Mouse (Mus musculus) gastrocnemius, postnatal 10 days (tissue): Measurements from ENCODE around the gene Ptrh2. TPM values are rescaled to one million over a fixed set of nuclear protein-coding genes. Genes with fewer than 3 reads are reported as not detected.

Source experiments
- DNase-seq: peaks from one replicate; pipeline ENCODE4 v3.0.0; 2021; ENCODE audit warnings: mixed read lengths
- long read RNA-seq, 2 experiments: library from polyadenylated mRNA; stranded (forward); transcript quantifications; one replicate each; pipeline ENCODE4 v2.0.0; 2021
- total RNA-seq, 2 experiments: library from RNA; stranded (reverse); gene quantifications; 2 replicates each; pipeline ENCODE4 v1.2.3; 2021

Gene Ptrh2
- total RNA-seq, result 1 to 10 TPM; 8.1 to 8.5 TPM
- long read RNA-seq, experiment 1, transcript Ptrh2-202 (2 exons, 3,038 nt), result major isoform, 21 of 25 reads
- long read RNA-seq, experiment 1, partial matches to known transcripts, result 2 of 25 reads
- long read RNA-seq, experiment 1, other reads (novel, unspliced or antisense), result 2 of 25 reads
- long read RNA-seq, experiment 2, transcript Ptrh2-202 (2 exons, 3,038 nt), result major isoform, 13 of 15 reads
- long read RNA-seq, experiment 2, partial matches to known transcripts, result 0 of 15 reads
- long read RNA-seq, experiment 2, other reads (novel, unspliced or antisense), result 2 of 15 reads

DNA sequence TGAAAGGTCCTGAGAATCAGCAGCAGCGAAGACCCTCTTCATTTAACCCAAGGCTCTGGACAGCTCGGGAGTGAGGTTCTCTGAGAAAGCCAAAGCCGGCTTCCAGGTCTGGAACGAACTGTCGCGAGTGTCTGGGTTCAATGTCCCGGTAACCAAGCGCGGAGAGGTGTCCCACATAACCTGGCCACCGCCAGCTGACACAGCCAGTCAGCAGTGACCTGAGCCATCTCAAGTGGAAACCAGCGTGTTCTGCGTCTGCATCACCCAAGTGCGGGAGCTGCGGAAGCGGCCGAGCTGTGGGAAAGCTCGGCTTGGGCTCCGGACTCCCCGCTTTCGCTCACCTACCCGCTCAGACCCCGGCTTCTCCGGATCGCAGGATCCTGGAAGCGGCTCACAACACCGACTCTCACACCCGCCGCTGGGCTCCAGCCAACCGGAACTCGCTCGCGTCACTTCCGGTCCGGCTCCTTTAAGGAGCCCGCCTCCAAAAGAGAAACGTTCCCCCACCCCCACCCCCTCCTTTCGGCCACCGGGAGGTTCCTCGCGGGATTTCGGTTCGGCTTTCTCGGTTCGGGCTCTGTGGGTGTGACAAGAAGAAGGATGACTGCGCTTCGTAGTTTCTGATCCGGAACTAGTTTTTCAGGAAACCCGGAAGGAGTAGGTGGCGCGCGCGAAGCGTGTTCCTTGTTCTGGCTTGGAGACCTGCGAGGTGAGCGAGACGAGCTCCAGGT, at the start of gene Ptrh2, which contains the start of gene Vmp1:
Gene Ptrh2 (plus strand): TSS at position 591 of the 731 bp plus-strand sequence.
Gene Vmp1 (minus strand): TSS at position 442 of the 731 bp plus-strand sequence.
- peak; percentile 97 for DNase-seq

DNA sequence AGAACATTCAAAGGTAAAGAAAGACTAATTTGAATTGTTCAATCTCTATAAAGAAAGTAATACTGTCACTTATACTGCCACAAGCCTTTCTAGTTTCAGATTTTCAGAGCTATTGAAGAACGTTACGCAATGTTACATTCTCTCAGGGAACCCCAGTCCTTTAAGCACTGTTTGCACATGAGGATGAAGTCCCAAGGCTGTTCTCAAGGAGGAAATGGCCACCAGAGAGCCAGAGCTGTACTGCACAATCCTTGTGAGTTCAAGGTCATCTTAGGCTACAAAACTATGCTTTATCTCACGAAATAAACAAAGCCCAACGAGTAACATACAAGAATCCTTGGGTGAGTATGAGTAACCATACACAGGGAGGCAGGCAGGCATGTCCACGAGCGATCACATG, 49.4 kb upstream of the Ptrh2 start:
- DNase-seq, result no peak

DNA sequence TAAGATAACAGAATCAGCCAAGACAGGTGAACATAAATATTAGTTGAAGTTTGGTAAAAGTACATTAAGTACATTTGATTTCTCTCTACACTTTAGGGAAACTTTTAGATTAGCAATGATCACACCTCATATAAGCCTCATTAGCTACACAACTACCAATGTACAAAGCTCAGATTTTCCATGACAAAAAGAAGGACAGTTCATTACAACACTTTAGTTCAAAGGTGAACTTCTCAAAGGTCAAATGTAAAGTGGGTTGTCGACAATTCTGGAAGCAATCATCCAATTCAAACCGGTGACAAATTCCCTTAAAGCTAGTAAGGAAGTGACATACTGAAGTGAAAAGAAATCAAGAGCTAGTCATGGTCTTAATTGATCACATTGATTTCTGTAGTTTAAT, 46.1 kb upstream of the Ptrh2 start:
- DNase-seq, result no peak

DNA sequence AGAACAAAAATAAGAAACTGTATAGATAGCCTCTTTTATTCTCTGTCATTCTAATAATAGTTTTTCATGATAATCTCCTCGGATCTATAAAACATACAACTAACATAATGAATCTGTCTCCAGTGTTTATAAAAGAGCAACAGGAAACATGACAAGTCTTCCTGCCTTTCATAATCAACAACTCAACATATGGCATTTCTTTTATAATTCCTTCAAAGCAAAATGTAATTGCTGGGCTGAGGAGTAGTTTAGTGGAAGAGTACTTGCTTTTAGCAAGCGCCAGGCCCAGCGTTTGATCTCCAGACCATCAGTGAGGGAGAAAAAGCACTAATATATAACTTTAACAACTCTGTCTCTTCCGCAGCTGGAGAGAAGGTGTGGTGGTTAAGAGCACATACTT, 42.1 kb upstream of the Ptrh2 start:
- DNase-seq, result no peak

DNA sequence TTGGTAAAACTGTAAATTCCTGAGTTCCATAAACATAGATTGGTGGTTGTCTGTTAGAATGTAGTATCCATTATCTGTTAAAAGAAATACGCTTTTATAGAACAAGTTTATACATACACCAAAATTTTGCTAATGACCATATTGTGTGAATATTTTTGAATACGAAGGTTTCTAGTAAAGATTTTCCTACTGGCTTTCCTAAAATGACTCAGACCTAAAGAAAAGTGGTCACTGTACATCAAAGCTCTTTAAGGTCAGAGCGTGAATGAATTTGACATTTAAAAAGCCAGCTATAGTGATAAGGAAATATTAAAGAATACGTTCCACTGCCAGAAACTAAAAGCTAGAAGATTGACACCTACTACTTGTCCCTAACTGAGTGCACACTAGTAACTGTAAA, 39.2 kb upstream of the Ptrh2 start:
- DNase-seq, result no peak

DNA sequence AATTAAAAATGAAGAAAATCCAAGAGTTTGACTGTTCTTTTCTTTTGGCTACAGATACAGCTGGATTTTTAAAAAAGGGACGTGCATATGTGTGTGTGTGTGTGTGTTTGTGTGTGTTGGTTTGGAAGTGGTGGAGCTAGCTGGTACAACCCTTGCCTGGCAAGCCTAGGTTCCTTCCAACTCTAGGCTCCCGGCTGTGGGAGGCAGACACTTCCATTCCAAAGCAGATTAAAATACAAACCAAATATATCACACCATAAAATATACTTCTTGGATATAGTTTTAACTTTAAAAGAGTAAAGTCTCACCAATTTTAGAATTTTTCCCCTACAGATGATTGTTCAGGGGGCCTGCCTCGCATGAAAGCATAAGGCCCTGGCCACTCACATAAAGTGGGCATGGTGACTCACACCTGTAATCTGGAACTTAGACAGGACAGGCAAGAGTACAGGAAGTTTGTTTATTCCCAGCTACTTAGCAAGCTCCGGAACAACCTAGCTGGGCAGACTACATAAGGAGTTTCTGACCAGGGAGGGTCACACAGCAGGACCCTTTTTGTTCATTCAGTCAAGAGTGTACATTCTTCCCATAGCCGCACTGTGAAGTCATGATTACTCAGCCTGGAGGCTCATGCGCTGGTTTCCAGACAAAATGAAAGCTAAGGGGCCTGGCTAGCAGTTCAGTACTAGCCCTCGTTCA, 37.5 kb upstream of the Ptrh2 start:
- DNase-seq, result no peak

DNA sequence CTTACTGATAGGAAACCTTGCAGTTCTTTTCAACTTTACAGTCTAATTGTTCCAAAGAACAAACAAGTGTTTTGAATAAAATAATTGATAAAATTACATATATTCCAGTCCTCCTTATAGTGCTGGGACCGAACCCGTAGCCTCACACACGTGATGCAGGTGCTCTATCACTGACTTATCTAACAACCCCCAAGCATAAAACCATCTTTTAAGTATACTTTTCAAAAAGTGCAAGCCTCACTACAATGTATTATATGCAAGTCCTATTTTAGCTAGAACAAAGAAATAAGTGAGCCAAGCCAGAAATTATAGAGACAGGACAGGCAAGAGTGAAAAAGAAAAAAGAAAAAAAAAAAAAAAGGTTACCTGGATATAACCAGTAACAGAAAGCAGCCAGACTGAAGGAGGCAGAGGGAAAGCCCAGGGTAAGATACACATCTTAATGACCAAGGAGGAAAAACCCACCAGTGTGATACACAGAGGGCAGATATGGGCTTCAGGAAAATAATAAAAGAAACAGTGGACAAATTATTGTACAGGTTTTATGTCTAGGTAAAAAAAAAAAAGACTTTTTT, 36.8 kb upstream of the Ptrh2 start:
- DNase-seq, result no peak

DNA sequence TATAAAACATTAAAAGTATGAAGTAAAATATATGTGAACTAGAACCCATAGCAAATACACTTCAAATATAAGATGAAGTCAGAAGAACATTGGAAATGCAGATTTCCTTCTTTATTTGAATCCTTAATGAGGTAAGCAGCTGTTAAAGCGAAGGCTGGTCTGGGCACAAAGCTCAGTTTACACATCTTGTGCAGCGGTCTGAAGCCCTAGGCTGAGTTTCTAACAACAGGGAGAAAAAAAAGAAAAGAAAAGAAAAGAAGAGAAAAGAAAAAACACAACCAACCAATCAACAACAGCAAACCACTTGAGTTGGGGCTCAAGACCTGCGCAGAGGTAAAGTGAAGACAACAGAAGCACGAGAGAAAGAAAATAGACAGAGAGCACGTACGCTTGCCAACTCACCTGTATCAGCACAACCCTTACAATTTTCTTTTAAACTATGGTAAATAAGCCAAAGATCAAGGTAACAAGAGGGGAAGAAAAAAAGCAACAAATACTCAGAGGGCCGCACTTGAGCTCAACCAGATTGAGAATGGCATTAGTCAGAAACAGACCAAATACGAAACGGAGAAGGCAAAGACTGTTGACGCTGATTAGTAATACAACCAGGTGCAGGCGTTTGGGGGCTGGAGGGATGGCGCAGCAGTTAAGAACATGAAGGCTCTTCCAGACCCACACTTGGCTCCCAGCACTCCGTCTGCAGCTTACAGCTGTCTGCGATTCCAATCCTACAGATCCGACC, 35.9 kb upstream of the Ptrh2 start:
- no peak for DNase-seq

DNA sequence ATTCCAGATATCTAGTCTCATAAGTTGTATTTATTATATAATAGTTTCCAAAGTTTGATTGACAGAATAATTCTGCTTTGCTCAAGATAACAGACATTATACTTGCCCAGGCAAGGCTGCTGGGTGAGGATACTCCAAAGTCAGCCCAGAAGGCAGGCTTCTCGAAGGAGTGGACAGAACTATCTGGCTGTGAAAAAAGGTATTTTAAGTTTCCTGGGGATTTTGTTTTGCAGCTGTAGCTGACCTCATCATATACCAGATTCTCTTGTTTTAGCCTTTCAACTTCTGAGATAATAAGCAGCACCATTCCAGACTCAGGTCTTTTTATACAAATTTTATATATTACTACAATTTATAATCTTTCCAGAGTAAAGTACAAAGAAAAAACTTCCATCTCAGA, 34.2 kb upstream of the Ptrh2 start:
- DNase-seq, result no peak

DNA sequence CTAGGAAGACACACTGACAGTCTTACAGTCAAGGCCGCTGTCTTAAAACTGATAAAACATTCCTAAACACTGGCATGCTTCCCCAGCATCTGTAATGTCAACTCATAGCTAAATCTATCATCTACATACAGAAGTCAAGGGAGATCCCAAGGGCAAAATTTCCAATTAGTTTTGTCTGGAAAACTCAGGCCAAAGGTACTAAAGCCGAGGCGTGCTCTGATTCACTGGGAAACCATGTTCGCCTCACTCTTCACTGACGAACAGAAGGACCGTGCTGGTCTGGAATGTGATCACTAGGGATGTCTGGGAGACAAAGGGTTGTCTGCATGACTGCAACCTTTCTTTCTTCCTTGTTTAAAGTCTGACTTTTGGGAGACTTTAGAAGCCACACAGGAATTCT, 33.1 kb upstream of the Ptrh2 start:
- DNase-seq, result no peak

DNA sequence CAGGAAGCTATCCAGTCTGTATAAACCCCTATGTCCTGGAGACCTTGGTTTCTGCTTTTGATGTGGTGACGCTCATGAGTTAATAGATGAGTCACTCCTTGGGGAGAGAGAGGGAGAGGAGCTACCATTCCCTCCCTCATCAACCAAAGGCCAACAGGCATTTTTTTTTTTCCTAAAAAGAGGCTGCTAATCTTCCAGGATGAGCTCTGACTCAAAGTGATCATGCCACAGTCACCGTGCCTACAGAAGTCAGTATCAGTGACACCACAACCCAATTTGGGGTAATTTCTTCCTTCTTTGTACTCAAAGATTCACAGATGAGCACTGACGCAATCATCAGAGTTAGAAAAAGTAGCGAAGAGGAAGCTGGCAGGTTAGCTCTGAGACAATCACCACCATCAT, 31.2 kb upstream of the Ptrh2 start:
- DNase-seq, result no peak

DNA sequence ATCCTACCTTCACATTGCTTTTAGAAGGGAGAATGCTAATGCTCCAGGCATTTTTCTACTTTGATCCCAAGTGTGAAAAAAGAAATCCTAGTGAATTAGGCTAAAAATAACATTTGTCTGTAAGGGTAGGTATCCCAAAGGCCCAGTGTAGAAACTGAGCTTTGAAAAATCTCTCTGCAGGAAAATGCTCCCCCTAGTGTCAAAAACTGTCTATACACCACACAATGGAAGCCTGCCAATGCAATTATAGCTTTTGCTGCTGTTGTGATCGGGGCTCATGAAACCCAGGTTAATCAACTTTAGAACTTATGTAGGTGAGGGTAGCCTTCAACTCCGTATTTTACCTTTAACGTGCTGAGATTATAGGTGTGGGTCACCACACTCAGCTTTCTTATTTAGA, 30.3 kb upstream of the Ptrh2 start:
- peak; percentile 26 for DNase-seq

DNA sequence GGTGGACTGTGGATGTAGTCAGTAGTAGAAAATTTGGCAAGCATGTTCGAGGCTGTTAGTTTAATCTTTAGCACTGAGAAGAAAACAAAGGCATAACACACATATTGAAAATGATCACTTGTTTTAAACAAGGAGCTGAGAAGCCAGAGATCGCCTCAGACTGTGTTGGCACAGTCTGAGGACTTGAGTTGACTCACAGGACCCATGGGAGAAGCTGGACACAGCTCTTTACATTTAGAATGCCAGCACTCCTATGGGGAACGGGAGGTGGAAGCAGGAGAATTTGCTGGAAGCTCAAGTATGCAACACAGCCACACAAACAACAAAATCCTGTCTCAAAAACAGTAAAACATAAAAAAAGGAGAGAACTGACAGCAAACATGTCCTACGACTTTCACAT, 29.7 kb upstream of the Ptrh2 start:
- no peak for DNase-seq

DNA sequence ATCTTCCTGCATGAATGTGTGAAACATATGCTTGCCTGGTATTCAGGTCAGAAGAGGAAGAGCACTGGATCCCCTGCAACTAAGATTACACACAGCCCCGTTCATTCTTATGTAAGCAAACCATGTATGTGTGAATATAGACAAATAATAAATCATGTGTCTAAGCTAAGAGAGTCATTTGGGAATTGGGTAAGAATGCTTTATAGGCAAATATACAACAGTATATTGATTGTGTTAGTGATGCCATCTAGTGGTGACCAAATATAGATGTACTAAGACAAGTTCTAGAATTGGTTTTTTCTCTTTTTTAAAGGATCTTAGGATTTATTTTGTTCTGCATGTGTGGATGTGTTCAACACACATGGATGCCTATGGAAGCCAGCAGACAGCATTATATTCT, 28.1 kb upstream of the Ptrh2 start:
- no peak for DNase-seq

DNA sequence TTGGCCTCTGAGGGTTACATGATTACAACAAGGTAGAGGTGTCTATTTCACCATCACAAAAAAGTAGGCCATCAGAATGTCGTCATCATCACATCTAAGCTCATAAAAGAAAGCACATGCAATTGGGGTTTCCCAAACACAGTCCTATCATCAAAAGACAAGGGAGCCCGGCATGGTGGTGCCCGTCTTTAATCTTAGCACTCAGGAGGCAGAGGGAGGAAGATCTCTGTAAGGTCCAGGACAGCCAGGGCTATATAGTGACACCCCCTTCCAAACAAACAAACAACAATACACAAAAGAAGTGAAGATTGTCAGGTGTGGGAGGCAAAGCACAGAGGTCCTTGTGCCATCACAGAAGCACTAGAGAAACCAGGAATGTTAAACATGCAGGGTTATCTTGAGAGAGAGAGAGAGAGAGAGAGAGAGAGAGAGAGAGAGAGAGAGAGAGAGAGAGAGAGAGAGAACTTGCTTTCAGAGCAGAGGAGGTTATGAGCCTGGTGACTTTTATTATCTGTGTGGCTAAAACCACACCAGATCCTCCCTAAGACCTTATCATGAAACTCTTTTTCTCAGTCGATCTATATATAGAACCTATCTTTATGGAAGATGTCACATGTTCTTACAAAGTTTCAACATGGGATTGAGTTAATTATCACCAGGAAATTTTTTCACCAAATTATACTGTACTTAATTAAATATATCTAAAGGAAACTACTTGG, 26.8 kb upstream of the Ptrh2 start:
- DNase-seq, result no peak

DNA sequence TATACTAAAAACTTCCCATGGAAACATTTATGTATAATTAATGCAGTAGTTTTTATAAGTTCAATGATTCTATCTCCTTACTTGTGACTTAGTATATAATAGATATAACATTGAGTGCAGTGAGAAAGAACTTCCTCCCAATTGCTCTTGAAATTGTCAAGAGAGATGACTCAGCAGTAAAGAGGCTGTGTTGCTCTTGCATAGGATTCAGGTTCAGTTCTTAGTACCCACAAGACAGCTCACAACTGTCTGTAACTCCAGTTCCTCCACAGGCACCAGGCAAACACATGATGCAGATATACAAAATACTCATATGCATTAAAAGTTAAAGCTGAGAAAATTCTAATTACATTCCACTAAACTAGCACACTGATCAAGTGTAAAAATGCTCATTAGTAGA, 25.9 kb upstream of the Ptrh2 start:
- no peak for DNase-seq

DNA sequence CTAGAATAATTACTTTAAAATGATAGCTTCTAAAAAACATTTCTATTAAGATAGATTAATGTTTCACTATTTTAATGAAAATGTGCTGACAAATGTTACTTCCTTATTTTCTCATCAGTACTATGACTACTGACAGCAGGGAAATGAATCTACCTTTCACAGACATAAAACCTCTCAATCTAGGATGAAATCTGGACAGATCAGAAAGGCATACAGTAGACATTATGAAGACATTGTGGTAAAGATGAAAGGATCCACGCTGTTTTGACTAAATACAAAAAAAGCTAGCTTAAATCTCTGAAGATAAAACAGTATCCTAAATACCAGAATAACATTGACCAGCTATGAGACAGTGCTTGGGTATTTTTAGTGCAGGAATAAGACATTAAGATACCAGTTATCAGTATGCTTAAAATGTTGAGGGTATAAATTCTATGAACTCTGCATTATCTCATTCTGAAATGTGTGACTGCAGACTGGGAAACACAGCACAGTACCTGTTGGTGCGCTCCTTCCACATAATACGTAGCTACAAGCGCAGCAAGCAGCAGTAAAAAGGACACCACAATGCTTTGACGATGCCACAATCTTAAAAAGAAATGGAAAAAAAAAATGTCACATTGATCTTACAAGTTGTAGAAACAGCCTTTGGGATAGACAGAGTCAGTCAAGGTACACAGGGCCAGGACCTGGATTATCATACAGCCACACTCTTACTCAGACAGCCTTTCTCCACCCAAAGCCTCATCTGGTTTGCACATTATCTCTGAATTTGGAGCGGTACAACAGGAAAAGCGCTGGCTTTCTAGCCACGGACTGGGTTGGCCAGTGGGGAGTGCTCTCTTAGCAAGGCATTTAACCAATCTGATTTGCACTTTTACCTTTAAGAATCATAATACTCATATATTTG, 20.5 kb upstream of the Ptrh2 start:
- no peak for DNase-seq

DNA sequence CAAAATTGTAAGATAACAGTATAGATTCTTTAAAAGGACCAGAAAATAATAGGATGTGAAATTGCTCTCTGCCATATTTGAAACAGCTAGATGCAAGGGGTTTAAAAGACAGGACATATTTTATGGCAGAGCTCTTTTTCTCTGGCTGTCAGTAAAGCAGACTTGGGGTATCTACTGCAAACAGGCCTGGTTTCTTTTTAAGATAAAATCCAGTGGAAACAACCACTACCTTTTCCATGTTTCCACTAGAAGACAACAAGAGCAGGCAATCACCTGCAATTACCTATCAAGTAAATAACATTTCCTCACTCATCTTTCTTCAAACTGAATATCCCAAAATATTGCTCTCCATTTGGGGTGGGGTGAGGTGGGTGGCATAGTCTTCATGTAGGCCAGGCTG, 19.8 kb upstream of the Ptrh2 start:
- DNase-seq, result no peak

DNA sequence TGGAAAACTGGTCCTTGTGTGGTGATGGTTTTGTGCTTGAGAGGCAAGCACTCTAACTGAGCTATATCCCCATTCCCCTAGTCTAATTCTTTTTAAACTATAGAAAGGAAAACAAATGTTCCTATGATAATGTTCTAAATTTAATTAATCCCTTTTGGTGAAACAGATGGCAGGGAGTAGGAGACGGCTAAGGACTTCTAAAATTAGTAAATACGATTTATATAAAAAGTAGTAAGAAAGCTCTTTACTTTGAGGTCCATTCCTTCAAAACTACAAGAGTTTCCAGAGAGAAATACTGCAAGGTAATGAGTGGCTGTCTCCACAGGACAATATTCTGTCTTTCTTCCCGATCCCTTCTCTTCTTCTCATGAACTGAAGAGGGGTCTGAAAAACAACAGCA, 19.4 kb upstream of the Ptrh2 start:
- DNase-seq, result no peak

DNA sequence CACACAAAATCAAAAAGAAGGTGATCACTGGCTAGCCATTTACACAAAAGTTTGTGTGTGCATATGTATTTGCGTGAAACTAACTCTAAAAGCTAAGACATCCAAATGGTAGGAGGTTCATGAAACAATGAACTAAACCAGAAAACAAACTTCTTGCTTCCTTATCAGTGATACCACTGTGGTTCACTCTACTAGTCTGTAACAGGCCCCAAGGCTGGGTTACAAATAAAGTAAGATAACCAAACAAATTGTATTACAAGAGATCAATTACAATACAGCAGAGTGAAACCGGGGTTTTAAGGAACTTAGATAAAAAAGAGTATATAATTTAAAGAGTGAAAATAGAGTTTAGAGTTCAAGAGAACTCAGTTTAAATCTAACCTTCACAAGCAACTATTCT, 16.2 kb upstream of the Ptrh2 start:
- no peak for DNase-seq

DNA sequence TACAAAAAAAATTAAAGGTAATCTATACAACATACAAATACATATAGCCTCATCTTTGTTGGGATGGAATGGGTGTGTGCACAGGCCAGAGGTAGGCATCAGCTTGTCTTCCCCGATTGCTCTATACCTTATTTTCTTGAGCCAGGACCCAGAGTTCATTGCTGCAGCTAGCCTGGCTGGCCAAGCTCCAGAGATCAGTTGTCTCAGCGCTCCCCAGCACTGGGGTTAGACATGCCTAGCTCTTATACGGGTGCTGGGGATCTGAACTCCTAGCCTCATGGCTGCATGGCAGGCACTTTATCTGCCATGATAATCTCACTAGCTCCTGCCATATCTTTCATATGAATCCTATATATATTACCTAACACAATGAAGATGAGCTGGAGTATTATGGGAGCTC, 15.6 kb upstream of the Ptrh2 start:
- DNase-seq, result no peak
